Mouse (Mus musculus): ENCODE measurements at regions not wholly inside any gene's neighbourhood (a gene's known extent, or its start where the extent isn't known, plus 50 kb on each side); places are given as distances from the start of the nearest gene placed in this dataset.

GRCm38 (mm10) chr9:24833766-24834165, 59.7 kb upstream of the Tbx20 start:
- H3K36me3 ChIP-seq, result no peaks in the 10 kb centered on the region
- H3K9ac ChIP-seq, result no peak overlapping the region
- H3K27ac ChIP-seq, result no peak overlapping the region
- H3K4me1 ChIP-seq, result no peaks in the 10 kb centered on the region
- 53% methylated on average over 7 of the region's 7 CpGs for WGBS
- ATAC-seq (replicated peaks; ENCODE audit: low FRiP score), result no peak
- H3K4me2 ChIP-seq, result no peak overlapping the region
- H3K9me3 ChIP-seq (replicated peaks), result no peaks in the 10 kb centered on the region
- no peaks in the 10 kb centered on the region for H3K27me3 ChIP-seq
- H3K4me3 ChIP-seq (replicated peaks), result no peak overlapping the region

DNA sequence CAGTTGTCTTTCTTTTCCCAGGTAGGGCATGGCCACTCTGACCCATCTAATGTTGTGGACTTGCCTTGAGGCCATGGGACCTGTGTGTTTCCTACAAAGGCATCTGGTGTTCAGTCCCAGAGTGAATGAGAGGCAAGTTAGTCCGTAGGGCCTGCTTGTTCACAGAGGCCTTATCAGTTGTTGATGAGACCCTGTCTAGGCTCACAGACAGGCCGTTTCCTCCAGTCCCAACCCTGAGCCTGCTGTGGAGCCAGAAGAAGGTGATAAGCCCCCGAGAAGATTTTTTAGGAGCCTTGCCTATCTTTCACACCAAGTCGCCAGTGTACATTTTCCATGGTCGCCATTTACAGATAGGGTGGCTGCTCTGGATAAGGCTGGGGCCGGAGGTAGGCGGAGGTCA, 74.1 kb upstream of the Tbx20 start:
- Histone ChIP-seq H3K36me3 (no peaks in the 10 kb centered on the region), H3K4me3 (replicated peaks) (no peak overlapping the region), H3K27me3 (no peaks in the 10 kb centered on the region), H3K4me2 (no peak overlapping the region), H3K4me1 (no peaks in the 10 kb centered on the region), H3K27ac (no peak overlapping the region), H3K9ac (no peak overlapping the region), H3K9me3 (replicated peaks) (no peaks in the 10 kb centered on the region)
- no peak for ATAC-seq (replicated peaks; ENCODE audit: low FRiP score)
- 66% methylated on average over 7 of the region's 7 CpGs for WGBS

GRCm38 (mm10) chr9:24859459-24859858, 85.4 kb upstream of the Tbx20 start:
- Histone ChIP-seq H3K9me3 (replicated peaks) (no peaks in the 10 kb centered on the region), H3K36me3 (no peaks in the 10 kb centered on the region), H3K4me2 (no peak overlapping the region), H3K9ac (no peak overlapping the region), H3K27me3 (no peaks in the 10 kb centered on the region), H3K4me1 (no peaks in the 10 kb centered on the region), H3K4me3 (replicated peaks) (no peak overlapping the region), H3K27ac (no peak overlapping the region)
- no peak for ATAC-seq (replicated peaks; ENCODE audit: low FRiP score)
- WGBS, result 79% methylated on average over 2 of the region's 2 CpGs

GRCm38 (mm10) chr9:24866390-24867173, 92.5 kb upstream of the Tbx20 start:
- Histone ChIP-seq H3K9ac (no peak overlapping the region), H3K4me3 (replicated peaks) (no peak overlapping the region), H3K36me3 (no peaks in the 10 kb centered on the region), H3K27ac (no peak overlapping the region), H3K4me2 (no peak overlapping the region), H3K27me3 (no peaks in the 10 kb centered on the region), H3K4me1 (no peaks in the 10 kb centered on the region), H3K9me3 (replicated peaks) (no peaks in the 10 kb centered on the region)
- 71% methylated on average over 4 of the region's 4 CpGs for WGBS
- ATAC-seq (replicated peaks; ENCODE audit: low FRiP score), result no peak

- no peaks in the 10 kb centered on the region for H3K27me3 ChIP-seq
- no peak overlapping the region for H3K4me2 ChIP-seq
- H3K9ac ChIP-seq, result no peak overlapping the region
- no peak overlapping the region for H3K4me3 ChIP-seq (replicated peaks)
- no peaks in the 10 kb centered on the region for H3K9me3 ChIP-seq (replicated peaks)
- no peaks in the 10 kb centered on the region for H3K4me1 ChIP-seq
- H3K36me3 ChIP-seq, result no peaks in the 10 kb centered on the region
- no peak for ATAC-seq (replicated peaks; ENCODE audit: low FRiP score)
- WGBS, result 88% methylated on average over 1 of the region's 1 CpGs
- no peak overlapping the region for H3K27ac ChIP-seq
Observed at GRCm38 (mm10) chr9:24868746-24869145, 94.6 kb upstream of the Tbx20 start.

DNA sequence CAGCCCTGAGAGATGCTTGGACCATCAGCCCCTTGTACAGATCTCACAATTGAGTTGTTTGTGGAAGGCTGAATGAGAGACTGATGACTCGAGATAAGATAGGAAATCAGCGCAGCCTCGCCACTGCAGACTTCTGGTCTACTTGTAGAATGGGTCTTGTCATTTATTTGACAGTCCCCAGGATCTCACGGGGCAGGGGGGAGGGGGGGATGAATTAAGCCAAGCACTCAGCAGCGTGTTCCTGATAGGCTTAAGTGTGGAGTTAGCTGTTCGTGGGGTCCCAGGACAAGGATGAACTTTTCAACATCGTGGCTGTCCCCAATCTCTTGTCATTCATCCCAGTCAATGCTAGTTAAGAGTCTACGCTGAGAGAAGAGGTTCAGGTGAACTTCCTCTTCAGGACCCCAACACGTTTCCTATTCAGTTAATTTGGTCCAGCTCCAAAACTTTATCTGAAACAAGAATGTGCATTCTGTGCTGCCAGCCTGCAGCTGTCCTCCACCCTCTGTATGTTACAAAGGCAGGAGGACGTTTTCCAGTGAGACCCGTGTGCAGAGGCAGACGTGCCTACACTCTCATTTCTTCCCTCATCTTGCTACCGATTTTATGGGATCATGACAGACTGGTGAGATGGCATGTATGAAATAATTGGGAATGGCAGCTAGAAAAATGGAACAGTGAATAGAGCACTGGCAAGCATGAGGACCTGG, 100.5 kb upstream of the Tbx20 start:
- no peak for ATAC-seq (replicated peaks; ENCODE audit: low FRiP score)
- Histone ChIP-seq H3K9ac (no peak overlapping the region), H3K4me1 (no peaks in the 10 kb centered on the region), H3K27me3 (no peaks in the 10 kb centered on the region), H3K27ac (no peak overlapping the region), H3K4me3 (replicated peaks) (no peak overlapping the region), H3K9me3 (replicated peaks) (no peaks in the 10 kb centered on the region), H3K4me2 (no peak overlapping the region), H3K36me3 (no peaks in the 10 kb centered on the region)
- 82% methylated on average over 13 of the region's 13 CpGs for WGBS

- H3K4me2 ChIP-seq, result no peak overlapping the region
- H3K4me3 ChIP-seq (replicated peaks), result no peak overlapping the region
- no peaks in the 10 kb centered on the region for H3K4me1 ChIP-seq
- H3K36me3 ChIP-seq, result no peaks in the 10 kb centered on the region
- H3K9ac ChIP-seq, result no peak overlapping the region
- no peak for ATAC-seq (replicated peaks; ENCODE audit: low FRiP score)
- no peaks in the 10 kb centered on the region for H3K27me3 ChIP-seq
- H3K9me3 ChIP-seq (replicated peaks), result no peaks in the 10 kb centered on the region
- WGBS, result 46% methylated on average over 8 of the region's 8 CpGs
- no peak overlapping the region for H3K27ac ChIP-seq
Observed at GRCm38 (mm10) chr9:24878384-24879174, 104.5 kb upstream of the Tbx20 start.

DNA sequence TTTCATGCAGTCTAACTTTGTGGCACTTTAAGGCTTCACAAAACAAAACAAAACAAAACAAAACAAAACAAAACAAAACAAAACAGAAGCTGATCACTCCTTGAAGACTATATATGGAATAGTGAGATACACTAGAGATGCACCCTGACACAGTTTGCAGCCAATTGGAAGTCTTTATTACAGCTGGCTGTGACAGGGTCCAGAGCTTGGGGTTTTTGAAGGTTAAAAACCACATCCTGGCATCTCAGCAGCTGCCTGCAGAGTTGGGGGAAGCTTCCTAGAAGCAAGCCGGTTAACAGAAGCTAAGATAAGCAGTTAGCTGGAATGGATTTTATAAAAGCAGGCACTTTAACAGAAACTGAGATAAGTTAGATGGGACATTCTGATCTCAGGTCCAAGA, 105.6 kb upstream of the Tbx20 start:
- Histone ChIP-seq H3K4me1 (no peaks in the 10 kb centered on the region), H3K4me2 (no peak overlapping the region), H3K27ac (no peak overlapping the region), H3K27me3 (no peaks in the 10 kb centered on the region), H3K9ac (no peak overlapping the region), H3K9me3 (replicated peaks) (no peaks in the 10 kb centered on the region), H3K4me3 (replicated peaks) (no peak overlapping the region), H3K36me3 (no peaks in the 10 kb centered on the region)
- 60% methylated on average over 1 of the region's 1 CpGs for WGBS
- ATAC-seq (replicated peaks; ENCODE audit: low FRiP score), result no peak

GRCm38 (mm10) chr9:24884011-24884410, 109.9 kb upstream of the Tbx20 start:
- H3K9me3 ChIP-seq (replicated peaks), result no peaks in the 10 kb centered on the region
- H3K9ac ChIP-seq, result no peak overlapping the region
- WGBS, result 51% methylated on average over 3 of the region's 3 CpGs
- no peak for ATAC-seq (replicated peaks; ENCODE audit: low FRiP score)
- H3K4me3 ChIP-seq (replicated peaks), result no peak overlapping the region
- H3K4me2 ChIP-seq, result no peak overlapping the region
- H3K27me3 ChIP-seq, result no peaks in the 10 kb centered on the region
- H3K36me3 ChIP-seq, result no peaks in the 10 kb centered on the region
- no peak overlapping the region for H3K27ac ChIP-seq
- no peaks in the 10 kb centered on the region for H3K4me1 ChIP-seq

GRCm38 (mm10) chr9:24888282-24888681, 114.2 kb upstream of the Tbx20 start:
- no peaks in the 10 kb centered on the region for H3K4me1 ChIP-seq
- 85% methylated on average over 9 of the region's 9 CpGs for WGBS
- ATAC-seq (replicated peaks; ENCODE audit: low FRiP score), result no peak

DNA sequence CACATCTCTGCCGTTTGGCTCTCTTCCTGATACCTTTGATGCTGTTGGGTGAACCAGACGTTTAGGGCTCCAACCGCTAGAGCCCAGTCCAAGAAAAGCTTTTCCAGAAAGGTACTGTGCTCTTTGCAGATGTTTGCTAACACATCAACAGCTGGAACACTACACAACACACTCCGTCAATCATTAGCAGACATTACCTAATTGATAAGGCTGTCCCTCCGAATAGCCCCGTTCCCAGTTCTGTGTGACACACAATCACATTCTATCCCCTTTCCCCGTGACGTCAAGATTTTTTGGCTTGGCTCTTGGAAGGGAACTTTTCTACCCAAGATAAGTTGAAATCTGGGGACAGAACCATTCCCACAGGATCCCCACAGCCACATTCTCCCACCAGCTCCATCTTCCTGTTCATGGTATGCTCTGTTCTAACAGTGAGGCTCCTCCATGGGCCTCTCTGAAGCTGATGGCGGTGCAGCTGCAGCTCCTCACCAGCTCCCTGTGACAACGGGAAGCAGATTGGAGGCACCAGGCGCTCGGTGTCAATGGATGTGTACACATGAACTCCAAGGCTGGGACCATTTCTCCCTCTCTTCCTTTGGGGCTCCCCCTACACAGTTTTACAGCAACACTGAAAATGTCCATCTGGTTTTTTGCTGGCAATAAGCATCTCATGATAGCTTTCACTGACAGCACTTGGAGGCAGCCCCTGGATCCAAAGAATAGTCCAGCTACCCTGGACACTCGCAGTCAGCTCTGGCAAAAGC, 122.6 kb upstream of the Tbx20 start:
- Histone ChIP-seq H3K36me3 (no peaks in the 10 kb centered on the region), H3K4me1 (no peaks in the 10 kb centered on the region), H3K27ac (peak overlapping the region; percentile 48; the same call in 1 of the 2 replicates), H3K9ac (no peak overlapping the region), H3K4me3 (replicated peaks) (no peak overlapping the region), H3K27me3 (no peaks in the 10 kb centered on the region), H3K9me3 (replicated peaks) (no peaks in the 10 kb centered on the region), H3K4me2 (no peak overlapping the region)
- 59% methylated on average over 13 of the region's 13 CpGs for WGBS
- peak; percentile 85 for ATAC-seq (replicated peaks; ENCODE audit: low FRiP score)

More at GRCm38 (mm10) chr9:24888282-24888681, 114.2 kb upstream of the Tbx20 start:
- H3K4me3 ChIP-seq (replicated peaks), result no peak overlapping the region
- no peak overlapping the region for H3K9ac ChIP-seq
- no peaks in the 10 kb centered on the region for H3K27me3 ChIP-seq
- no peak overlapping the region for H3K4me2 ChIP-seq
- no peaks in the 10 kb centered on the region for H3K36me3 ChIP-seq
- no peaks in the 10 kb centered on the region for H3K9me3 ChIP-seq (replicated peaks)
- no peak overlapping the region for H3K27ac ChIP-seq
